In genomic region chr16:20693111-20693701, GRCm38 (mm10) we compare ENCODE assay signal across 8 mouse cellular contexts. TPM values are rescaled to one million over a fixed set of nuclear protein-coding genes. Genes with fewer than 3 reads are reported as not detected.
DNase-seq lines count a peak whose midpoint lies in the region; ATAC-seq lines count a peak whose summit lies in the region.

Fam131a (plus strand) TSS chr16:20693241.

- peak within 1 kb of the TSS; percentile 82 for H3K4me2 ChIP-seq in forebrain, embryonic 16.5 days (ENCODE audit: low read length)
- H3K4me2 ChIP-seq in liver, embryonic 15.5 days = peak within 1 kb of the TSS; percentile 97
- H3K4me2 ChIP-seq in neural tube, embryonic 12.5 days (replicated peaks) = peak within 1 kb of the TSS; percentile 80

- WGBS in forebrain, embryonic 16.5 days = under 1% methylated on average over 37 of the region's 37 CpGs
- WGBS in liver, embryonic 15.5 days (ENCODE audit: insufficient replicate concordance) = 2% methylated on average over 36 of the region's 37 CpGs
- under 1% methylated on average over 37 of the region's 37 CpGs for WGBS in neural tube, embryonic 12.5 days

- H3K9ac ChIP-seq in forebrain, embryonic 16.5 days (replicated peaks; ENCODE audit: low read depth, low read length) = peak within 1 kb of the TSS; percentile 92
- H3K9ac ChIP-seq in liver, embryonic 15.5 days = peak within 1 kb of the TSS; percentile 72
- H3K9ac ChIP-seq in neural tube, embryonic 12.5 days = peak within 1 kb of the TSS; percentile 70

- H3K27me3 ChIP-seq in forebrain, embryonic 16.5 days (replicated peaks; ENCODE audit: control insufficient read depth, insufficient read depth, low read length) = no peaks in the 10 kb centered on the region
- H3K27me3 ChIP-seq in liver, embryonic 15.5 days = peaks cover 51% of the 10 kb centered on the region
- H3K27me3 ChIP-seq in neural tube, embryonic 12.5 days (replicated peaks) = no peaks in the 10 kb centered on the region

- peaks cover 33% of the 10 kb centered on the region for H3K4me1 ChIP-seq in forebrain, embryonic 16.5 days (replicated peaks; ENCODE audit: control insufficient read depth, insufficient read depth, low read length)
- peaks cover 57% of the 10 kb centered on the region for H3K4me1 ChIP-seq in liver, embryonic 15.5 days (replicated peaks)
- H3K4me1 ChIP-seq in neural tube, embryonic 12.5 days = peaks cover 43% of the 10 kb centered on the region

- H3K27ac ChIP-seq in forebrain, embryonic 16.5 days (ENCODE audit: low read length) = peak within 1 kb of the TSS; percentile 97
- peak within 1 kb of the TSS; percentile 54 for H3K27ac ChIP-seq in liver, embryonic 15.5 days (replicated peaks)
- H3K27ac ChIP-seq in neural tube, embryonic 12.5 days = peak within 1 kb of the TSS; percentile 92

- peak; percentile 94 for ATAC-seq in forebrain, embryonic 16.5 days
- peak; percentile 88 for ATAC-seq in liver, embryonic 15.5 days (ENCODE audit: insufficient read depth)
- peak; percentile 93 for ATAC-seq in neural tube, embryonic 12.5 days (ENCODE audit: low FRiP score, low read depth)

- H3K4me3 ChIP-seq in forebrain, embryonic 16.5 days (replicated peaks; ENCODE audit: low read length) = peak within 1 kb of the TSS; percentile 79
- H3K4me3 ChIP-seq in liver, embryonic 15.5 days (replicated peaks) = peak within 1 kb of the TSS; percentile 65
- H3K4me3 ChIP-seq in neural tube, embryonic 12.5 days = peak within 1 kb of the TSS; percentile 59

- H3K9me3 ChIP-seq in forebrain, embryonic 16.5 days (ENCODE audit: control insufficient read depth, low read length) = no peaks in the 10 kb centered on the region
- no peaks in the 10 kb centered on the region for H3K9me3 ChIP-seq in liver, embryonic 15.5 days (replicated peaks)
- no peaks in the 10 kb centered on the region for H3K9me3 ChIP-seq in neural tube, embryonic 12.5 days

- H3K36me3 ChIP-seq in forebrain, embryonic 16.5 days (ENCODE audit: control insufficient read depth, insufficient read depth) = peaks cover 29% of the 10 kb centered on the region
- H3K36me3 ChIP-seq in liver, embryonic 15.5 days (replicated peaks) = peaks cover 46% of the 10 kb centered on the region
- peaks cover 37% of the 10 kb centered on the region for H3K36me3 ChIP-seq in neural tube, embryonic 12.5 days

- DNase-seq in ES-CJ7 (ENCODE audit: low read depth, low spot score) = peak; percentile 84
- DNase-seq in cerebellum, adult 18-20 months = peak; percentile 95 to 98
- DNase-seq in heart, postnatal 14 days = peak; percentile 91 to 94
- peak; percentile 94 for DNase-seq in kidney, postnatal 4 days
- DNase-seq in testis, postnatal 10 days (ENCODE audit: low spot score) = peak; percentile 91

- intact Hi-C loops in heart, postnatal 14 days (cut with DNase I) = no loop called here

RNA-seq across cellular contexts. Expression of gene Fam131a, which starts in this region (rescaled TPM):
- polyA plus RNA-seq in forebrain, embryonic 16.5 days (2015; fragmentation: Nextera tagmentation; extraction: Ambion mirVana) = 57.4 and 65.3 TPM in 2 replicates
- total RNA-seq in heart, postnatal 14 days (2021) = 10 to 100 TPM; 26.6 to 29.8 TPM
- 1.3 and 1.8 TPM in 2 replicates for polyA plus RNA-seq in liver, embryonic 15.5 days (2015; fragmentation: Nextera tagmentation; extraction: Ambion mirVana)
- polyA plus RNA-seq in neural tube, embryonic 12.5 days (2016; fragmentation: Nextera tagmentation; extraction: Ambion mirVana) = 20.8 and 24.3 TPM in 2 replicates

Comparison
In these comparisons a context has a peak if more than half of its experiments do, and no peak if none do; other contexts are left out.
1. Peak in every context shown above with its lines: DNase-seq, ATAC-seq, H3K4me3 ChIP-seq and H3K27ac ChIP-seq.